Mouse (Mus musculus) olfactory bulb, adult 2 months (tissue): Measurements from ENCODE around the gene Nme8.

Experiments
- CTCF ChIP-seq: fragments of 200-500 bp; IDR thresholded peaks from 2 replicates; pipeline ENCODE4 v1.5.1; 2012; ENCODE audit warnings: low read depth, mild to moderate bottlenecking, low read length, moderate library complexity; ENCODE audit not compliant: insufficient read depth
- POLR2A ChIP-seq: fragments of 200-500 bp; IDR thresholded peaks from 2 replicates; pipeline ENCODE4 v1.6.1; 2012; ENCODE audit warnings: mild to moderate bottlenecking, low read depth, low read length, moderate library complexity; ENCODE audit not compliant: insufficient read depth

DNA sequence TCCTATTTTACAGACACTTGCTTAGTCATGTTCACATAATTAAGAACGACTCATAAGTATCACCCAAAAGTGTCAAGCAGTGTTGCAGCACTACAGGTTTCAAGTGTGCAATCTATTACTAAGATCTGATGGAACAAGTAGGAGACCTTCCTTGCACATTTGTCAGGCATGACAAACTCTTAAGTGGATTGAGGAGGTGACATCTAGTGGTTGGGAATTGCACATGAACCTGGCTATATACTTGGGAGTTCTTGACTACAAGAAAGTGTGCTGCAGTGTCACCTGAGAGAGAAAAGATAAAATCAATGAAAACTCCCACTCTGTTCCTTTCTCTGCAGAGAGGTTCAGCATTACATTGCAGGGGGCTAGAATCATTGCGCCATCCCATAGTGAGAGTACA is 53.4 kb downstream of the Nme8 start:
- TF ChIP-seq CTCF: no peak
- no peak for TF ChIP-seq POLR2A
